Mouse (Mus musculus) olfactory bulb, adult 2 months (tissue): Measurements from ENCODE around the gene Hspb11. TPM values are rescaled to one million over a fixed set of nuclear protein-coding genes. Genes with fewer than 3 reads are reported as not detected.

Source experiments
- H3K27ac ChIP-seq: fragments of 200-500 bp; 2 replicates; pipeline ENCODE4 v1.5.1; 2012; ENCODE audit warnings: low read depth, low read length; ENCODE audit not compliant: insufficient read depth
- H3K4me1 ChIP-seq: fragments of 200-500 bp; 2 replicates; pipeline ENCODE4 v1.6.1; 2012; ENCODE audit warnings: low read length; ENCODE audit not compliant: control insufficient read depth, insufficient read depth
- H3K4me3 ChIP-seq: fragments of 200-500 bp; 2 replicates; pipeline ENCODE4 v1.5.1; 2012; ENCODE audit warnings: mild to moderate bottlenecking, low read depth, low read length, moderate library complexity; ENCODE audit not compliant: insufficient read depth
- CTCF ChIP-seq: fragments of 200-500 bp; IDR thresholded peaks from 2 replicates; pipeline ENCODE4 v1.5.1; 2012; ENCODE audit warnings: low read depth, mild to moderate bottlenecking, low read length, moderate library complexity; ENCODE audit not compliant: insufficient read depth
- POLR2A ChIP-seq: fragments of 200-500 bp; IDR thresholded peaks from 2 replicates; pipeline ENCODE4 v1.6.1; 2012; ENCODE audit warnings: mild to moderate bottlenecking, low read depth, low read length, moderate library complexity; ENCODE audit not compliant: insufficient read depth
- WGBS: fragments of 180-500 bp; shearing (Covaris S2); methylation state at CpG from one replicate; pipeline ENCODE4 v1.1.7; 2018; 5-methylcytosine and 5-hydroxymethylcytosine counted together
- polyA plus RNA-seq: library from polyadenylated mRNA; stranded (reverse); fragments of >200 nt; gene quantifications from 2 replicates; pipeline ENCODE4 v1.2.4, GENCODE M21; 2012; ENCODE audit warnings: low replicate concordance; ENCODE audit not compliant: missing spikeins, insufficient read depth, insufficient read length

Hspb11 gene
- polyA plus RNA-seq, 1 experiment = not detected

GRCm38 (mm10) chr4:107278188-107278707, 24.9 kb downstream of the Hspb11 start:
- no peak overlapping the region for H3K27ac ChIP-seq
- 35% methylated on average over 8 of the region's 8 CpGs for WGBS
- TF ChIP-seq CTCF (no peak), POLR2A (no peak)
- H3K4me3 ChIP-seq = no peak overlapping the region
- H3K4me1 ChIP-seq = no peaks in the 10 kb centered on the region

GRCm38 (mm10) chr4:107280843-107281475, 27.6 kb downstream of the Hspb11 start:
- no peak overlapping the region for H3K27ac ChIP-seq
- TF ChIP-seq CTCF = no peak
- TF ChIP-seq POLR2A = no peak
- no peak overlapping the region for H3K4me3 ChIP-seq
- H3K4me1 ChIP-seq = no peaks in the 10 kb centered on the region
- 89% methylated on average over 7 of the region's 7 CpGs for WGBS

DNA sequence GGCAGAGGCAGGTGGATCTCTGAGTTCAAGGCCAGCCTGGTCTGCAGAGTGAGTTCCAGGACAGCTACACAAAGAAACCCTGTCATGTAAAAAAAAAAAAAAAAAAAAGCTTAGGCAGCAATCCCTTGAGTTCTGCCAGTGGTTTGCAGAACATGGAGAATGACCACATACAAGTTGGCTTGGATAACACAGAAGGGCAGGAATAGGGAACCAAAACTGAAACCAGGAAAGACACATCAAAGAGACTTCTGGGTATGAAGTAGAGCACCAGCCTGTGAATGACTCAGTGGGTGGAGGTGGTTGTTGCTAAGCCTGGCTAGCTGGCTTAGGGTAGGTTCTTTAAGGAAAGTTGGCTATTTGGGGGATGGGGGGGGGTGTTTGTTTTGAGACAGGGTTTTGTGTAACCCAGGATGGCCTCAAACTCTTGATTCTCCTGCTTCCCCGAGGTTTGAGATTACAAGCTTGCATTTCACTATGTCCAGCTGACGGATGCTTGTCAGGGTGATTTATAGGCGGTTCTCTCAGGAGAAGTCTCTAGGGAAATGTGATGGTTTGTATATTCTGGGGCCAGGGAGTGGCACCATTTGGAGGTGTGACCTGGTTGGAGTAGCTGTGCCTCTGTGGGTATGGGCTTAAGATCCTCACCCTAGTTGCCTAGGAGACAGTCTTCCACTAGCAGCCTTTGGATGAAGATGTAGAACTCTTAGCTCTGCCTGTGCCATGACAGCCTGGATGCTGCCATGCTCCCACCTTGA, 32.2 kb downstream of the Hspb11 start:
- H3K4me1 ChIP-seq = no peaks in the 10 kb centered on the region
- no peak overlapping the region for H3K27ac ChIP-seq

DNA sequence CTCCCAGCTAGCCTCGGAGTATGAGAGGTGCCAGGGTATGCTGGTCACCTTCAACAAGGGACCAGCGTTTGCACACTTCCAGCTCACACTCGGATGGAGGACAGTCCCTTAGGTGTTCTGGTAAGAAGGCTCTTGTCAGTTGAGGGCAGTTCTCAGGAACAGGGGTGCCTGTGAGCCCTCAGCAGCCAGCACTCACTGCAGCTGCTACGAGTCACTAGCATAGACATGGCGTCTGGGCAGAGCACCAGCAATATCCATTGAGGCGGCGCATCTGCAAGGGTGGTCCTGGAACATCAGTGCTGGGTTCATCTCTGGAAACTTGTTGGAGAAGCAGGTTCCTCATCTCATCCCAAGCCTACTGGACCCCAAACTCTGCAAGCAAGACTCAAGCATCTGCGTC, 33.0 kb downstream of the Hspb11 start:
- no peak overlapping the region for H3K27ac ChIP-seq
- 90% methylated on average over 8 of the region's 8 CpGs for WGBS
- no peak overlapping the region for H3K4me3 ChIP-seq
- H3K4me1 ChIP-seq = no peaks in the 10 kb centered on the region
- TF ChIP-seq POLR2A (no peak), CTCF (no peak)

More for the DNA sequence above, 32.2 kb downstream of the Hspb11 start:
- TF ChIP-seq POLR2A = no peak
- no peak for TF ChIP-seq CTCF
- 84% methylated on average over 3 of the region's 3 CpGs for WGBS
- H3K4me3 ChIP-seq = no peak overlapping the region

- TF ChIP-seq CTCF (no peak), POLR2A (no peak)
- Histone ChIP-seq H3K27ac (no peak overlapping the region), H3K4me1 (no peaks in the 10 kb centered on the region), H3K4me3 (no peak overlapping the region)
- 58% methylated on average over 2 of the region's 2 CpGs for WGBS
Observed at GRCm38 (mm10) chr4:107287517-107287916, 34.1 kb downstream of the Hspb11 start.

DNA sequence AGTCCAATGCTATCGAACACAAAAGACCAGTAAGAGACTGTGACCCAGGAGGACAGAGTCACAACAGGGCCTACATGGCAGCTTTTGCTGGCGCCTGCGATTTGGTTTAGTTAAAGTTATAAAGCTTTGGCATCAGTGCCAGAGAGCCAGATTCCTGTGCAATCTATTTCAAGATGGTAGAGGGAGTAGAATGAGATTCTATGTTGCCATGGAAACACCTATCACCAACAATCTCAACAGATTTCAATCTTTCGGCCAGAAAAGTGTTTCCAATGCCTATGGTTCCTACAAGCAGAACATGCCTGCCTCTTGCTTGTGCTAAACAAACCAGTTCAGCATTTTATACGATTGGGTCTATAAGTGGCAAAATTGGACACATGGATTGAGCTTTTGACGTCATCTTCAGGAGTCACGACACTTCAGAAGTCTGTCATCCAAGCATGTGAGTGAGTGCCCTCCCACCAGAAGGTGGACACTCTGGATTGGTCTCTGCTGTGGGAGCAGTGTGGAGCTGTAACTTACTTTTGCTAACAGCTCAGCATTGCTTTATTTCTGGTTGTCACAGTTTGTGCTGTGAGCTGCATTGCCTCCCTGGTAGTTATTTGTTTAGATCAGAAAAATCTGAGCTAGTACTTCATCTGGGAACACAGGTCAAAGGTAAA, 38.3 kb downstream of the Hspb11 start:
- no peak for TF ChIP-seq POLR2A
- no peak for TF ChIP-seq CTCF
- Histone ChIP-seq H3K4me3 (no peak overlapping the region), H3K4me1 (no peaks in the 10 kb centered on the region), H3K27ac (no peak overlapping the region)
- 85% methylated on average over 7 of the region's 7 CpGs for WGBS

GRCm38 (mm10) chr4:107292273-107292662, 38.9 kb downstream of the Hspb11 start:
- no peak overlapping the region for H3K27ac ChIP-seq
- TF ChIP-seq POLR2A (no peak), CTCF (no peak)
- no peaks in the 10 kb centered on the region for H3K4me1 ChIP-seq
- WGBS = 75% methylated on average over 4 of the region's 4 CpGs
- no peak overlapping the region for H3K4me3 ChIP-seq

- Histone ChIP-seq H3K27ac (no peak overlapping the region), H3K4me3 (no peak overlapping the region), H3K4me1 (no peaks in the 10 kb centered on the region)
- 92% methylated on average over 8 of the region's 8 CpGs for WGBS
- TF ChIP-seq CTCF (no peak), POLR2A (no peak)
Observed at GRCm38 (mm10) chr4:107298071-107298606, 44.7 kb downstream of the Hspb11 start.
